Mouse (Mus musculus) spleen, adult 2 months (tissue): Measurements from ENCODE around the gene Lpar1.

Experiments
- CTCF ChIP-seq: fragments of 200-500 bp; IDR thresholded peaks from 2 replicates; pipeline ENCODE4 v1.5.1; 2011; ENCODE audit warnings: mild to moderate bottlenecking, inconsistent platforms; ENCODE audit not compliant: insufficient read depth, insufficient read length, insufficient replicate concordance; ENCODE audit errors: extremely low read depth
- POLR2A ChIP-seq: fragments of 200-500 bp; IDR thresholded peaks from 2 replicates; pipeline ENCODE4 v1.6.1; 2011; ENCODE audit warnings: low read depth, low read length, inconsistent platforms

DNA sequence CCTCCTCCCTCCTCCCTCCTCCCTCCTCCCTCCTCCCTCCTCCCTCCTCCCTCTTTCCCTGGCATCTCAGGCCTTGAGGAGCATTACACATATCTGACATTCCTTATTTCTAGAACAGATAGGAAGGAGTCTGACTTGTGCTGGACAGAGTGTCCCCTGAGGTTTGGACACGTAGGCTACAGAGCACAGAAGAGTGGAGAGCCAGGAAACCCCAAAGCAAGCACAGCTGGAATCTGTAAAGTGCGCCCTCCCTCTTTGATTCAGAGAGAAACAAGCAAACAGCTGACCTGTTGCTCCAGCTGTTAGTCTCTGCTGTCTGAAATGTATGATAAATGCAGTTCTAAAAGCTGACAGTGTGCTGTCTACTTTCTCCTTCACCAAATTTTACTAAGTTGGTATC is 24.8 kb upstream of the Lpar1 start:
- TF ChIP-seq POLR2A, result no peak
- TF ChIP-seq CTCF, result no peak
